Mouse (Mus musculus): Measurements from ENCODE around the gene Angptl1.

Gene Angptl1

DNA sequence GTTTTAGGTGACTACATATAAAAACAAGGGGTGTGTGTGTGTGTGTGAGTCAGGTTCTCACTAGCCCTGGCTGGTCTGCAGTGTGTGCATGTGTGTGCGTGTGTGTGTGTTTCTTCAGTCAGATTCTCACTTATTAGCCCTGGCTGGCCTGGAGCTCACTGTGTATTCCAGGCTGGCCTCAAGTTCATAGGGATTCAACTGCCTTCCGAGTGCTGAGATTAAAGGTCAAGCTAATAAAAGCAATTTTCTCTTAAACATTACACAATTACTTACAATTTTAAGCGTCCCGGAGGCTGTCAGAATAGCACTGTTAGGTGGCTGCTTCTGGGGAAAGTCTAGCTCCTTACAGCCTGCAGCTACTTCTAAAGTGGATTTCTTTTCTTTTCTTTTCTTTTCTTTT is at the start of gene Angptl1:
Angptl1 (plus strand) TSS at position 386 of the 400 bp plus-strand sequence.
- DNase-seq (ENCODE audit: low spot score) = no peak

DNA sequence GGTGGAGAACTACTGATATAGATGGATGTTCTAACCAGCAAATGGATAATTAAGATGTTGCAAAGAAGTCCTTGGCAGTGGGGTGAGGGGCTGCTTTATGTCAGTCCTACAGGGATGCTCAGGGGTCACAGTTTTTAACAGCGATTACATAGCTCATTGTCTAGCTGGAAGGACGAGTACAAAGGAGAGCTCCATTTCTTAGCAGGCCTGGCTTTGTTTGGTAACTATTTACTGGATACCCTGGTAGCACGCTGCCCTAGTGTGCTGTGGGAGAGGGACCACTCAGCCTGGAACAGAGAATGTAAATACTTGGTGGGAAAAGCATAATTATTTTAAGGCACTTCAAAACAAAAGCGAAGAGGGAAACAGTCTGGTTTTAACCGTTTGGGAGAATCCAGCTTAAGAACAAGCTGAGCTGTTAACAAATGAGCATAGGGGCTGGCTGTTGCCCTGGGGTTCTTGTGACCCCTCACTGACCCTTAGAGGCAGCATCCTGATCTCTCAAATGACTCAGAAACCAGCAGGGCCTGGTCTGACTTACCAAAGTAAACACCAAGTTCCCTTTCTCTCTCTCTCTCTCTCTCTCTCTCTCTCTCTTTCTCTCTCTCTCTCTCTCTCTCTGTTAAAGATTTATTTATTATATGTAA is 48.4 kb upstream of the Angptl1 start:
- no peak for DNase-seq (ENCODE audit: low spot score)

DNA sequence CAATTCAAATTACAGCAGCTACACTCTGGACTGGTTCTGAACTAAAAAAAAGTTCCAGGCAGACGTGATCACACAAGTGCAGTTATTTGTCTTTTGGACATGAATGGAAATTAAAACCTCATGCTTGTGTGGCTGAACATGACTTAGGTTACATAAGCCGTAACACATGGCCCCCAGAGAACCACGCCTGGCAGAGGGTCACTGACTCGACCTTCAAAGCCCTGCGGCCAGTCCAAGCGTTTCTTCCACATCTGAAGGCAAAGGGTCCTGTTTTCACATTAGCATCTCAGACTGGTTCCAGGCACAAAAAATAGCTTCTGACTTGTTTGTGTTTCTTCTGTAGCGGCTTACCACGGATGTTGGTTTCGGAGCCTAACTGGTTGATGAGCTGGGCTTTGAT is 42.1 kb upstream of the Angptl1 start:
- no peak for DNase-seq (ENCODE audit: low spot score)

DNA sequence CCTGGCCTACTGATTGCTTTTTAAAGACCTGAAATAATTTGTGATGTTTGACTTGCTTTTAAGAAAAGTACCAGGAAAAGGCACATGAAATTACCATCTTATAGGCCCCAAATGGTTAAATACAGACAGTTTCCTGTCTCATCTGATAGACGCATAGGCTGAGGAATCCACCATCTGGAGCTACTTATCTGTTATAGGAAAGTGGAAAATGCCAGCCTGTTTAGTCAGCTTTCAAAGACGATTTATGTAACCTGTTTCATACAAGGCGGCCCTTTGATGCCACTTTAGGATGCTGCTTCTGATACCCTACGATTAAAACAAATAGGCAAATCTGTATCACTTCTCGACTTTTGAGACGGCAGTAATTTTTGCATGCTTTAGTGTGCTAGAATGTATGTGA is 37.1 kb upstream of the Angptl1 start:
- DNase-seq (ENCODE audit: low spot score) = no peak

DNA sequence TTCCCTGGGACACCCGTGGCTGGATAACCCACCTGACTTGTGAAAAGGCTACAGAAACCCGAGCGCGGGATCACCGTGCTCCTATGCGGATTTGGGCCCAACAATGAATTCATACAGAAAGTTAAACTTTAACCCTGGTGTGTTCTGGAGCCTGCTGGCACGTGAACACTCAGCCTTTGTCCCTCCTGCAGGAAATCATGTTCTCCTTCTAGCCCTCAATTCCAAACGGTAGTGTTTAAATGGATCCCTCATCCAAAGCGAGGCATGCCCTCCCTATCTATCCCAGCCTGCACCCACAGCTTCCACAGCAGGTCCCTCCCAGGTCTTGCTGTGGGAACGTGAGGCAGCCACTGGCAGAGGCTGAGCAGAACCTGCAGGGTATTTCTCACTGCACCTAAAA is 30.0 kb upstream of the Angptl1 start:
- no peak for DNase-seq (ENCODE audit: low spot score)

DNA sequence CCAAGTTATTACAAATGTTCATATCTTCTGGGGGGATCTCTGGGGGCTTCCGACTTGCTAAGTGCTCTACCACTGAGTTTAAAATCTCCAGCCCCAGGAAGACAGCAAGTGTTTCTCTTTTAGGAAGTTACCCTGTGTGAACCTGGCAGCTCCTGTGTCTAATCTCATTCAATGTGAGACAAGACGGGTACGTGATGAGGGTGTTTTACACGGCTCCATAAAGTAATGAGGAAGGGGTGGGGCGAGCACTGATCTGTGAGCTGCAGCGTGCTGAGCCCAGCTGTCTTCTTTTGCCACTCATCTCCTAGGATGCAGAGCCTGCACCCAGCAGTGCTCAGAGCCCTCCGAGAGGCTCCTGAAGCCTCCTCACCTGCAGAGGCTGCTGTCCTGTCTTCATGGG is 26.4 kb upstream of the Angptl1 start:
- no peak for DNase-seq (ENCODE audit: low spot score)

DNA sequence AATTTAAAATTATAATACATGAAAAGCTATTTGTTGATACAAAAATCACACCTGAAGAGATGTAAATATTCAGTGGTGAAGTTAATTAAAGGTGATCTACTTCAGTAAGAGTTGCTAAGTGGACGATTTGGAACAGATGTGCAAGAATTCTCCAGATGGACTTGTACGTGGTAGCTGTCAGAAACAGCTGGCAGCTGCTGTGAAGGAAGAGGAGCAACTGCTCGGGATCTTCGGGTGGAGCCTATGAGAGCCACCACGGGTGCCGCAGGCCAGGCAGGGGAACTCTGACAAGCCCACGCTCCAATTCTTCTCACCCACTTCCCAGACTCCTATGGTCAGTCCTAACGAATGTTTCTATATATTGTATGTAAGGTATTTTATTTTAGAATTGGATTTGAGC is 25.6 kb upstream of the Angptl1 start:
- DNase-seq (ENCODE audit: low spot score) = no peak

DNA sequence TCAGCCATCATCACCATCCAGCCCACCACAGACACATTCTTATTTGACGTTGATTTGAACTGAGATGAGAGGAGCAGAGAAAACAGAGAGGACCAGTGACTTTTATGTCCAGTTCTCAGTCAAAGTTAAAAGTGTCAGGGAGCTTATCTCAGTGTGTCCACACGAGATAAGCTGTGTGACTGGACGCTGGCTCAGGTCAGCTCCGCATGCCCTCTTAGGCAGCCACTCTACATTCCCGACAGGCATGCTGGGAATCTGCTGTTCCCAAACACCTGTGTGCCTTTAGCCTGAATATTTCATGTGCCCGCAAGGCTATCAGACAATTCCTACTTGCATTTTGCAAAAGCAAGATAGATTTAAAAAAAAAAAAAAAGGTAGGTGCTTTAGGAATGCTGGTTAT is 24.9 kb upstream of the Angptl1 start:
- DNase-seq (ENCODE audit: low spot score) = no peak

DNA sequence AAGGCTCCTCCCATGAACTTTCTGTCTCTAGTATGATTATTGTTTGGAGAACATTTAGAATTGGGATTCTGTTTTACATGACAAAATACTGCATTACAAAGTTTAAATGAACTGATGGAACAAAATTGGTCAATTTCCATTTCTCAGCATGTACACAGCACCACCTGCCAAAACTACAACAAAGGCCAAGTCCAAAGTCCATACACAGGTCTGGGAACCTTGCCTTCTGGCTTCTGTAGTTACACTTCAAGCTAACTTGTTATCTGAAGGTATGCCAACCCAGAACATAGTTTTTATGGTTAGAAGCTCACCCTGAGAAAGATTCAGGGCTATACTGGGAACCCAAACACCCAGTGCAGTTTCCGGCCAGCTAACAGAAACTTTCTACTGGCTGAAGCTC is 19.1 kb upstream of the Angptl1 start:
- DNase-seq (ENCODE audit: low spot score) = no peak

DNA sequence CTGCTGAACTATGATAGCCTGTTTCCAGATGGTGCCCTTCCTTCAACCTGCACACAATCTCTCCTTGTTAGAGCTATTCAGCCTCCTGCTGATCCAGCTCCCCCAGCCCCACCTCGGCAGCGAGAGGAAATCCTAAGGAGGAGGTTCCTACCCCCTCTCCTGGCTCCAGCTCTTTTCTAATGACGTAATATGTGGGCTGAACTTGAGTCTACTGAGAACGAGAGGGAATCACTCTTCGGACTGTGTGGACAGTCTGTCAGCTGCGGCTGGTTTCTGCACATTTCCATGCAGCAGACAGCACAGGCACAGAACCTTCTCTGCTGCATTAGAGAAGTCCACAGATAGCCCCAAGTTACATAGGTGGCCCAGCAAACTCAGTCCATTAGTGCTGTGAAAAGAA is 333 bp downstream of the Angptl1 start:
- no peak for DNase-seq (ENCODE audit: low spot score)

DNA sequence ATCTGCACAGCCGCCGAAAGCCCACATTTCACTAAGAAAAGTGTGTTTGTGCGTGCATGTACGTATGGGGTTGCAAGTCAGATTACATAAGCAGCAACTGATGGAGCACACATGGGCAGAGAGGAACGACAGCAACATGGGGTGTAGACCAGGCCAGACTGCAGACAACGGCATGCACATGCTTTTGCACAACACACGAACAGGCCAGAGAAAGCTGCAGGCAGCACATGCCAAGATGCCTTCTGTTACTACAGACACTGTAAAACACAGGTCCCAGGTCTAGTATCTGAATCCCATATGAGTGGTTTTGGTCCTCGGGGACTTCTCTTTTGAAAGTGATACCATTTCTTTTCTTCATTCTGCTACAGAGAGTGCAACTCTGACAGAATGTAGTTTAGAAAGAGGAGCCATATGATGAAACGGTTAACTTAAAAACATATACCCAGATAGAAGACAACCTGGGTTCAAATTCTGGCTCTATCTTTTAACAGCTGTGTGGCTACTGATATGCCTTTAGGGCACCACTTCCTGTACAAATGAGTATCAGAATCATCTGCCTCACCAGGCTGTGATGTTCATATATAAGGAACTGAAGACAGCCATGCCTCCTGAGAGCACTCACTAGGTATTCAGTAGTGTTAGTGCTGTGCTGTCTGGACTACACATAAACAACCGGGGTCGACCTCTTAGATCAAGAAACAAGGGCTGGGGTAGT is 3.4 kb downstream of the Angptl1 start:
- DNase-seq (ENCODE audit: low spot score) = no peak

DNA sequence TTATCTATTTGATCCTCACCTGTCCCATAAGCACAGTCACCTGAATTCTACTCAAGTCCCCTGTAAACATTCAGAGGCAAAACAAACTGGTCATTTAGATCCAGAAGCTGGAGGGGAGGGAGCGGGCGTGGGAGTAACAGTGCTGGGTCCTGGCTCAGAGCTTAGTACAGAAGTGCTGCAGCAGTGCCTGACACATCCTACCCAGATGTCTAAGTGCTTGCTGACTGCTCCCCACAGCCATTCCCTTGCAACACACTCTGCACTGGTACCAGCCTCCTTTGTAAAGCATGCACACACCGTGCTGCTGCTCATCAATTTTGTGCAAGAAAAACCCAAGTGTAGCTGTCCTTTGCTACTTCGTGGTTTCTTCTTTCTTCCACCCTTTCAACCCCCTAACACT is 8.7 kb downstream of the Angptl1 start:
- DNase-seq (ENCODE audit: low spot score) = no peak

DNA sequence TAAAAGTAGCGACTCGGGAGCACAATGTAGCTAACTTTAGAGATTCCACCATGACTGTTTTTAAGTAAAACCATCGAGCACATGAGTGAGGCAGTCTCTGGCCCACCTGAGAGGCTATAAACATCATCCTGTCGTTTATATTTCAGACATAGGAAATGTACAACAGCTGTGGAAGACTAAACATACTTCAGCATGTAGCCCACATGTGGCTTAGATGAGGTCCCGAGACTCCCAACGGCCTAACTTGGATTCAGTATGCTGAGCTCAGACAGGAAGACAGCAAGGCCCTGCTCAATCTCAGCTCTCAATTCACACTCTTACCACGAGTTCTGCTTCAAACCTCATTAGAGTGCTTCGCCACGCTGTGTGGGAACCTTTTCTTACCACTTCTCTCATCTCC is 14.0 kb downstream of the Angptl1 start:
- DNase-seq (ENCODE audit: low spot score) = no peak

DNA sequence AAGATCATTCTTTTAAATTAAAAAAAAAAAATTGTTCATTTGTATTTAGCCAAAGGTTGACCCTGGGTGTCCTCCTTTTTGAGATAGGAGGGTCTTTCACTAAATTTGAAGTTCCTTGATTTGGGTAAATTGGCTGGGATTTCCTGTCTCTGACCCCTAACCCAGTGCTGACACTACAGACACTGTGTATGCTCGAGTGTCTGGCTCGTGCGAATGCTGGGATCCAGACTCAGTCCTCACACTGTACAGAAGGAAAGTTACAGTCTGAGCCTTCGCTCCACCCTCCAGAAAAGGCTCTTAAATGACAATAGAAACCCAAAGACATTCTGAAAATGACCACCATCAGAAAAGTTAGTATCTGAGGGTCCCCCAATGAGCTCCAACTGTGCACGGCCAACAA is 14.5 kb downstream of the Angptl1 start:
- DNase-seq (ENCODE audit: low spot score) = no peak

DNA sequence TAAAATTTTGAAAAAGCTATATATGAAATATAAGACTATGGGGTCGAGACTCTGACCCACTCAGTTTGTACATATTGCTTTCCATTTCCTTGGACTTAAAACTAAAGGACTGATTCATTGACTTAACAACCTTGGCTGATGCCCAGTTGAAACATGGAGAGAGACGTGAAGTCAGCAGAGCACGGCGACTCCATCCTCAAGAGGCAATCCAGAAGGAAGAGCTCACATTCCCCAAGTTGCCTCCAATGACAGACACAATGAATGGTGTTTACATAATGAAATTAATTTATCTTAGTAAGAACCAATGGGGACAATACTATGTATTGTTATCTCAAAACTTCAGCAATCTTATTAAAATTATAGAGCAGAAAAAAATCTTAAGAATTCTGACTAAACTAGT is 16.2 kb downstream of the Angptl1 start:
- no peak for DNase-seq (ENCODE audit: low spot score)

DNA sequence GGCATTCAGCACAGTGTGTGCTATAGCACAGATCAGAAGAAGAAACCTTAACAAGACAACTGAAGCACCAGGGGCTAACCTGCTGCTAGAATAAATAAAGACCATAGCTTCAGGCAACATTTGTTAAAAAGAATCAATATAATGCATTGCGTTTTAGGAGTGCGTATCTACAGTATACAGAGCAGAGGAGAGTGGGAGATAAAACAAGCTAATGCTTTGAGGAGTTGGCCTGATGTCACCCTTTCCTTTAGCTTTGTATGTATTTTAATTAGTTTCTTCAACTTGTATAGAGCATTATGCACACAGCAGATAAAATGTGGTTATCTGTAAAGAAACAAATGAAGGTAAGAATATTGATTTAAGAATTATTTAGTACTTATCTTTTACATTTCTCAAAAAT is 18.3 kb downstream of the Angptl1 start:
- DNase-seq (ENCODE audit: low spot score) = no peak

DNA sequence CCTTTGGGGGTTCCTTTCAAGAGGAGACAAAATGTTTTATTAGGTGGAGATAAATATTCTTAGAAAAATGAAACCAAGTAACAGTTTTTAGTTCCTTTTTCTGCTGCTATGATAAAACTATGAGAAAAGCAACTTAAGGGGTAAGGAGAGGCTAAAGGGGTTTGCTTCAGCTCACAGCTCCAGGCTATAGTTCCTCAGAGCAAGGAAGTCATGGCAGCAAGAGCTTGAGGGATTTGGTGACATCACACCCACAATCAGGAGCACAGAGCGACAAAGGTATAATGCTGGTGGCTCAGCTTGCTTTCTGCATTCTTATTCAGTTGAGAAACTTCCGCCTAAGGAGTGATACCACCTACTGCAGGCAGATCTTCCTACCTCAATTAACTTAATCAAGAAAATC is 20.8 kb downstream of the Angptl1 start:
- DNase-seq (ENCODE audit: low spot score) = no peak

DNA sequence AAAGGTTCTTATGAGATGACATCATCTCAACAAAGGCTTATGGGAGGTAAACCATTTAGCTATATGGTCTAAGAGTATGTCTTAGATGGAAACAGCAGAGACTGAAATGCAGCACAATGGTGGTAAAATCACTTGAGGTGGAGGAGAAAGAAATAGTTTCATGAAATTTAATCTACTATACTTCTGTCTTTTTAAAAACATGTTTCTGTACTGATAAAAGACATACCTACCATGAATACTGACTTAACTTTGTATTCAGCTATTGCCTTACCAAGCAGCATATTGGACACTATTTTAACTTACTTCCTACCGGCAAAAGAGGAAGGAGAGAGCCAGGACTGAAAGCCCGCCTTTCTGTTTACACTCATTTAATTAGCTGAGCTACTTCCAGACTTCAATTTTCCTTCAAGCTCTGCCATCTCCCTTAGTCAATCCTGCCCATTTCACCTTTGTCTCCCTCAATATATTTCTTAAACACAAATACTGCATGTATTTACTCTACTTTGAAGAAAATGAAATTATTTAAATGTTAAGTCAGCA is 21.4 kb downstream of the Angptl1 start:
- DNase-seq (ENCODE audit: low spot score) = no peak

DNA sequence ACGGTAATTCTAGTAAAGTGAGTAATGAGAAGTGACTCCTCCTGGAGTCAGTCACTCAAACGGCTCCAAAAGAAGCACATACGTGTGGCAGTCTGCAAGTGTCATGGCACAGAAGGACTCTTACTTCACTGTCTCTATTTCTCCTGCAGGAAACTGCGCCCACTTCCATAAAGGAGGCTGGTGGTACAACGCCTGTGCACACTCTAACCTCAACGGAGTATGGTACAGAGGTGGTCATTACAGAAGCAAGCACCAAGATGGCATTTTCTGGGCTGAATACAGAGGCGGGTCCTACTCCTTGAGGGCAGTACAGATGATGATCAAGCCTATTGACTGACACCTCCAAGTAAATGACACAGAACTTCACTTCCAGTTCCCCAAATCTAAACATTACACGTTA is 21.9 kb downstream of the Angptl1 start:
- no peak for DNase-seq (ENCODE audit: low spot score)

DNA sequence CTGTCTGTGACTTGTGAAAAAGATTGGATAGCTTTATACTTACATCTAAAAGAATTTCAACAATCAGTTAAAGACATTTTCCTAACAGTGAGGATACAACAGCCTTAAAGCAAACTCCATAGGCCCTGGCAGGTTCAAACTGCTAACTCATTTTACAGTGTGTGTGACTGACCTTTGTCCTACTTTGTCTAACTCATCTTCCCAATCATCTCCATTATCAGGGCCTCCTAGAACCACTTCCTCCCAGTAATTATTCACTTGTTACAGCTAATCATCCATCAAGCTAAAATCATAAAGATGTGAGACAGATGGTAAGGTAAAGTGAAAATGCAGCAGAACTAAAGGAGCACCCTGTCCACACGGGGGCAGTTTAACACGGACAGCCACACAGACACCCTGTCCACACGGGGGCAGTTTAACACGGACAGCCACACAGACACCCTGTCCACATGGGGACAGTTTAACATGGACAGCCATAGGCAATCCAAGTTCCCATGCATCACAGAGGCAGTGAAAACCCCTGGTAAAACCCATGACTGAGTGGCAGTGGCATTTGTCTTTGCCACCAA is 23.2 kb downstream of the Angptl1 start:
- no peak for DNase-seq (ENCODE audit: low spot score)

DNA sequence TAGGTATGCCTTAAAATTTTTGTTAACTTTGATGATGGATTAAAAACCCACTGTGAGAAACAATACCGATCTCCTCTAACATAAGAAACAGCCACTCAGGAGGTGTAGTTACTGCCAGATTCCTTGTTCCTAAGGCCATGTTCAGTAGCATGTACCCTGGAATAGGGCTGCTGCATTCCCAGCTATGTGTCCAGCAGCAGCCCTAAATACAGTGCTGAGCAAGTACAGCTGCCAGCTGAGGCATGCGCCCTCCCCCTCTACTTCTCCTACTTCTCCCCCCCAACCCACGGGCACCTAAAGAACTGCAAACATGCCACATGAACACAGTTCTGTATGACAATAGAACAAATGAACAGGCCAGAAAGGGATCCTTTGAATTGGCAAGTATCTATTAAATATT is 25.4 kb downstream of the Angptl1 start:
- no peak for DNase-seq (ENCODE audit: low spot score)

DNA sequence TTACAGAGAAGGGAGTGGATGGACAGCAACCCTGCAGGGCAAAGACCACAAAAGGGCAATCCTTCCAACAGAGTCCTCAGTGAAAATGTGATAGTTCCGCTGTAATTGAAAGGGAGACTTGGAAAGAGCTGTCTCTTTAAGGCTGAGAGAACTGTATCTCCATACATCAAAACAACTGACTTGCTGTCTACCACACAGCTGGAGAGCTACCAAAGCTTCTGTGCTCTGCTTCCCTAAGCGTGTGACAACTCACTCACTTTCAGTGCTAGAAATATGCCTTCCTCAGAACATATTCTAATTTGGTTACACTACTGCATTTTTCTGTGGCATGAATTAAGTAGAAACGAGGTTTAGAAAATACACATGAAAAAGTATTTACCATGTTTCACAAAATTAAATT is 25.9 kb downstream of the Angptl1 start:
- DNase-seq (ENCODE audit: low spot score) = no peak

DNA sequence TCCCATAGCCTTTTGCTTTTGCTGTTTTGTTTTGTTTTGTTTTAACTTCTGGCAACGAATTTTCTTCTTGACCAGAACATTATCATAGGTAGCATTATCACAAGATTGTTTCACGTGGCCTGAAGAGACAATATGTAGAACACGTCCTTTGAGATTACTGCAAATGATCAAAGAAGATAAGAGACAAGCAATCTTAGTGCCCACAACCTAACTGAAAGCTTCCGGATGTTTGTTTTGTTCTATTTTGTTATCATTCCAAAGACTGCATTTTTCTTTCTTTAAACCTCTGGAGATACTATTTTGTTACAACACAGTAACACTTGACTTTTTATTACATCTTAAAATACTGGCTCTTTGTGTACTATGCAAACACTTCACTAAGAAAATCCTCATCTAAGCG is 31.7 kb downstream of the Angptl1 start:
- no peak for DNase-seq (ENCODE audit: low spot score)

DNA sequence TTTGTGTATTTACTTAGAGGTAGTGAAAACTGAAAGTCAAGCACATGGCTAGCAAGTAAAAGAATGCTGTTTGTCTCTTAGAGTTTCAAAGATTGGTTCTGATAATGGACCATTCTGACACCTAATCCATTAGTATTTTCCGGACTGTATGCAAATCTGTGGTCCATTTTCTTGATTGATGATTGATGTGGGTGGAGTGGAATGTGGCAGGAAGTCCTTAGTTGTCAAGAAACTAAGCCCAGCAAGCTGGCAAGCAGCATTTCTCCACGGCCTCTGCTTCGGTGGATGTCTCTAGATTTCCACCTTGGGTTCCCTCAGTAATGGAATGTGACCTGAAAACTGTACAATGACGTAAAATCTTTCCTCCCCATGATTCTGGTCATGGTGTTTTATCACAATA is 32.3 kb downstream of the Angptl1 start:
- no peak for DNase-seq (ENCODE audit: low spot score)

Data from T-cell, adult 2 months (primary cell).